Mouse (Mus musculus) embryo, embryonic 11 days (tissue): ENCODE results near the gene Nup93.

Source experiments
- DNase-seq: peaks from one replicate; pipeline ENCODE4 v3.0.0-alpha.2; 2015

The Nup93 gene

GRCm38 (mm10) chr8:94270309-94270708 is 55.9 kb downstream of the Nup93 start:
- DNase-seq, result no peak

- no peak for DNase-seq
Observed at GRCm38 (mm10) chr8:94271102-94271501, 56.7 kb downstream of the Nup93 start.

- DNase-seq, result no peak
Observed at GRCm38 (mm10) chr8:94272612-94273011, 58.2 kb downstream of the Nup93 start.

GRCm38 (mm10) chr8:94273289-94273850 is 59.0 kb downstream of the Nup93 start:
- DNase-seq, result no peak

- no peak for DNase-seq
Observed at GRCm38 (mm10) chr8:94274030-94274429, 59.7 kb downstream of the Nup93 start.

GRCm38 (mm10) chr8:94278295-94278694 is 63.9 kb downstream of the Nup93 start:
- no peak for DNase-seq

GRCm38 (mm10) chr8:94280001-94280613 is 65.7 kb downstream of the Nup93 start:
- DNase-seq, result no peak

GRCm38 (mm10) chr8:94282453-94282985 is 68.2 kb downstream of the Nup93 start:
- no peak for DNase-seq

GRCm38 (mm10) chr8:94284204-94284603 is 69.8 kb downstream of the Nup93 start:
- no peak for DNase-seq

- no peak for DNase-seq
Observed at GRCm38 (mm10) chr8:94290606-94291005, 76.2 kb downstream of the Nup93 start.

- DNase-seq, result no peak
Observed at GRCm38 (mm10) chr8:94292072-94292471, 77.7 kb downstream of the Nup93 start.

GRCm38 (mm10) chr8:94292626-94293025 is 78.3 kb downstream of the Nup93 start:
- no peak for DNase-seq

- no peak for DNase-seq
Observed at GRCm38 (mm10) chr8:94295687-94296086, 81.3 kb downstream of the Nup93 start.

- DNase-seq, result no peak
Observed at GRCm38 (mm10) chr8:94296312-94296991, 82.1 kb downstream of the Nup93 start.

GRCm38 (mm10) chr8:94297101-94297500 is 82.7 kb downstream of the Nup93 start:
- DNase-seq, result no peak

GRCm38 (mm10) chr8:94300809-94301208 is 86.4 kb downstream of the Nup93 start:
- DNase-seq, result no peak

GRCm38 (mm10) chr8:94304412-94304811 is 90.0 kb downstream of the Nup93 start:
- no peak for DNase-seq

GRCm38 (mm10) chr8:94306989-94307513 is 92.7 kb downstream of the Nup93 start:
- DNase-seq, result no peak

GRCm38 (mm10) chr8:94307652-94308051 is 93.3 kb downstream of the Nup93 start:
- DNase-seq, result no peak

GRCm38 (mm10) chr8:94314069-94314468 is 99.7 kb downstream of the Nup93 start:
- no peak for DNase-seq

GRCm38 (mm10) chr8:94317249-94317648 is 102.9 kb downstream of the Nup93 start:
- no peak for DNase-seq

- DNase-seq, result no peak
Observed at GRCm38 (mm10) chr8:94317691-94318090, 103.3 kb downstream of the Nup93 start.

GRCm38 (mm10) chr8:94320036-94320435 is 105.7 kb downstream of the Nup93 start:
- DNase-seq, result no peak

- no peak for DNase-seq
Observed at GRCm38 (mm10) chr8:94322083-94322482, 107.7 kb downstream of the Nup93 start.
